Mouse (Mus musculus) CH12.LX (cell line): ENCODE data around the gene Grcc10. TPM values are rescaled to one million over a fixed set of nuclear protein-coding genes. Genes with fewer than 3 reads are reported as not detected.

Source experiments
- DNase-seq: peaks from one replicate; pipeline ENCODE4 v3.0.0-alpha.2; 2013; ENCODE audit errors: extremely low read depth
- H3K27ac ChIP-seq: 2 replicates; pipeline ENCODE4 v1.5.1; 2012; ENCODE audit warnings: low read depth, mild to moderate bottlenecking, control low read depth, moderate library complexity; ENCODE audit not compliant: insufficient read depth
- H3K27me3 ChIP-seq: replicated peaks from 2 replicates; pipeline ENCODE3; 2012; ENCODE audit warnings: inconsistent platforms
- H3K36me3 ChIP-seq, 2 experiments: replicated peaks in 1 of 2; 2 replicates each; pipeline versions ENCODE3 to v1.6.1; 2012; ENCODE audit warnings: inconsistent platforms in 1 of 2, low read length in 1 of 2, mild to moderate bottlenecking in 1 of 2, mixed read lengths in 1 of 2, moderate library complexity in 1 of 2; ENCODE audit not compliant: control insufficient read depth in 1 of 2, insufficient read depth in 1 of 2
- H3K4me1 ChIP-seq, 2 experiments: 2 replicates each; pipeline ENCODE4 v1.6.1; 2012; ENCODE audit warnings: inconsistent platforms in 1 of 2, moderate library complexity in 1 of 2; ENCODE audit not compliant: insufficient read depth in 2 of 2, control insufficient read depth in 1 of 2
- H3K4me2 ChIP-seq: 2 replicates; pipeline ENCODE4 v1.6.1; 2012; ENCODE audit warnings: low read depth, mild to moderate bottlenecking, control low read depth; ENCODE audit not compliant: poor library complexity, insufficient read depth, severe bottlenecking
- H3K4me3 ChIP-seq, 3 experiments: fragments of 150-350 bp in 1 of 3; sonication (generic) in 1 of 3; replicated peaks in 1 of 3; 2 replicates each; pipeline versions ENCODE3 to v1.5.1; 2011 to 2012; ENCODE audit warnings: low read depth in 2 of 3, low read length in 2 of 3, mild to moderate bottlenecking in 2 of 3, moderate library complexity in 2 of 3, control low read depth in 1 of 3, improper control_type of control experiment in 1 of 3, inconsistent platforms in 1 of 3, mixed read lengths in 1 of 3; ENCODE audit not compliant: poor library complexity in 1 of 3
- H3K79me2 ChIP-seq: replicated peaks from 2 replicates; pipeline ENCODE4 v1.6.1; 2012; ENCODE audit warnings: mild to moderate bottlenecking, moderate library complexity; ENCODE audit not compliant: control insufficient read depth, poor library complexity, insufficient read depth, severe bottlenecking; ENCODE audit errors: extremely low read depth
- H3K9ac ChIP-seq: 2 replicates; pipeline ENCODE4 v1.6.1; 2012; ENCODE audit warnings: low read depth, mild to moderate bottlenecking, control low read depth, moderate library complexity; ENCODE audit not compliant: insufficient read depth
- H3K9me3 ChIP-seq: replicated peaks from 2 replicates; pipeline ENCODE3; 2012; ENCODE audit warnings: low read length, inconsistent platforms, mixed read lengths
- CTCF ChIP-seq, 2 experiments: IDR thresholded peaks in 1 of 2; conservative IDR thresholded peaks in 1 of 2; 2 replicates each; pipeline ENCODE4 v1.5.1; 2011 to 2012; ENCODE audit warnings: low read depth in 2 of 2, low read length in 2 of 2, improper control_type of control experiment in 1 of 2, inconsistent platforms in 1 of 2, mild to moderate bottlenecking in 1 of 2, moderate library complexity in 1 of 2
- ETS1 ChIP-seq: conservative IDR thresholded peaks from 2 replicates; pipeline ENCODE4 v1.6.1; 2012; ENCODE audit warnings: low read depth, mild to moderate bottlenecking, inconsistent platforms, low read length, improper control_type of control experiment, moderate library complexity
- GABPA ChIP-seq: IDR thresholded peaks from 2 replicates; pipeline ENCODE4 v1.6.1; 2012; ENCODE audit warnings: low read depth, low read length, improper control_type of control experiment, inconsistent platforms; ENCODE audit not compliant: insufficient replicate concordance
- HCFC1 ChIP-seq: IDR thresholded peaks from 2 replicates; pipeline ENCODE4 v1.6.1; 2012; ENCODE audit warnings: low read depth, mild to moderate bottlenecking, inconsistent platforms, low read length, improper control_type of control experiment
- IRF4 ChIP-seq: IDR thresholded peaks from 2 replicates; pipeline ENCODE4 v1.6.1; 2014; ENCODE audit warnings: low read depth, mild to moderate bottlenecking, inconsistent platforms, low read length, improper control_type of control experiment
- JUN ChIP-seq: IDR thresholded peaks from 2 replicates; pipeline ENCODE4 v1.6.1; 2011; ENCODE audit warnings: low read depth, mild to moderate bottlenecking, low read length, improper control_type of control experiment, moderate library complexity; ENCODE audit not compliant: insufficient read depth
- JUND ChIP-seq: conservative IDR thresholded peaks from 2 replicates; pipeline ENCODE4 v1.6.1; 2011; ENCODE audit warnings: low read depth, low read length, improper control_type of control experiment
- KAT2A ChIP-seq: IDR thresholded peaks from 2 replicates; pipeline ENCODE4 v1.6.1; 2012; ENCODE audit warnings: low read length, improper control_type of control experiment, inconsistent platforms; ENCODE audit not compliant: insufficient replicate concordance
- MAX ChIP-seq: IDR thresholded peaks from 2 replicates; pipeline ENCODE4 v1.6.1; 2011; ENCODE audit warnings: low read length, improper control_type of control experiment
- MYC ChIP-seq: IDR thresholded peaks from 2 replicates; pipeline ENCODE4 v1.6.1; 2011; ENCODE audit warnings: low read depth, mild to moderate bottlenecking, improper control_type of control experiment, low read length
- NRF1 ChIP-seq: IDR thresholded peaks from 2 replicates; pipeline ENCODE4 v1.6.1; 2014; ENCODE audit warnings: low read depth, mild to moderate bottlenecking, inconsistent platforms, low read length, improper control_type of control experiment, moderate library complexity
- PAX5 ChIP-seq: IDR thresholded peaks from 2 replicates; pipeline ENCODE4 v1.6.1; 2012; ENCODE audit warnings: low read length, inconsistent platforms, mixed read lengths
- POLR2A ChIP-seq: IDR thresholded peaks from 2 replicates; pipeline ENCODE4 v1.6.1; 2011; ENCODE audit warnings: low read depth, mild to moderate bottlenecking, improper control_type of control experiment, low read length
- RAD21 ChIP-seq: IDR thresholded peaks from 2 replicates; pipeline ENCODE4 v1.6.1; 2011; ENCODE audit warnings: low read depth, mild to moderate bottlenecking, low read length, improper control_type of control experiment, moderate library complexity
- SIN3A ChIP-seq: IDR thresholded peaks from 2 replicates; pipeline ENCODE4 v1.6.1; 2012; ENCODE audit warnings: low read length, improper control_type of control experiment, inconsistent platforms
- SMC3 ChIP-seq: IDR thresholded peaks from 2 replicates; pipeline ENCODE4 v1.6.1; 2011; ENCODE audit warnings: low read depth, low read length, improper control_type of control experiment
- TCF12 ChIP-seq: IDR thresholded peaks from 2 replicates; pipeline ENCODE4 v1.6.1; 2014; ENCODE audit warnings: low read depth, mild to moderate bottlenecking, inconsistent platforms, low read length, improper control_type of control experiment
- USF1 ChIP-seq: IDR thresholded peaks from 2 replicates; pipeline ENCODE4 v1.6.1; 2014; ENCODE audit warnings: low read depth, mild to moderate bottlenecking, inconsistent platforms, low read length, improper control_type of control experiment
- ZC3H11A ChIP-seq: IDR thresholded peaks from 2 replicates; pipeline ENCODE4 v1.6.1; 2012; ENCODE audit warnings: low read depth, mild to moderate bottlenecking, inconsistent platforms, low read length, improper control_type of control experiment
- ZMIZ1 ChIP-seq: IDR thresholded peaks from 2 replicates; pipeline ENCODE4 v1.6.1; 2012; ENCODE audit warnings: low read depth, mild to moderate bottlenecking, inconsistent platforms, low read length, improper control_type of control experiment
- dilution Hi-C: fragments of 300-500 bp; cut with MboI; formaldehyde crosslinking; loops from 2 replicates; pipeline ENCODE4 v1.14.3; 2020; ENCODE audit warnings: low sequenced_read_pairs; ENCODE audit not compliant: extremely low pct_unique_long_range_greater_than_20kb, extremely low pct_ligation_motif_present
- in situ Hi-C: fragments of 300-500 bp; cut with MboI; formaldehyde crosslinking; loops from 3 replicates; pipeline ENCODE4 v1.14.3; 2019; ENCODE audit warnings: low sequenced_read_pairs, low pct_ligation_motif_present, low pct_unique_long_range_greater_than_20kb, mixed read lengths
- polyA plus RNA-seq: library from polyadenylated mRNA; unstranded; fragments of >175 nt; gene quantifications from 2 replicates; pipeline ENCODE4 v1.2.1, GENCODE M21; 2012; ENCODE audit warnings: low read depth; ENCODE audit not compliant: insufficient read length
- total RNA-seq, 2 experiments: library from RNA; depleted of rRNA; stranded (reverse); fragments of 300-350 nt in 1 of 2; fragments of >200 nt in 1 of 2; gene quantifications; 2 replicates each; pipeline ENCODE4 v1.2.3; 2012 to 2014

Grcc10 gene
- total and polyA plus RNA-seq, 3 experiments: 64.3 to 197 (median 88.4) TPM

DNA sequence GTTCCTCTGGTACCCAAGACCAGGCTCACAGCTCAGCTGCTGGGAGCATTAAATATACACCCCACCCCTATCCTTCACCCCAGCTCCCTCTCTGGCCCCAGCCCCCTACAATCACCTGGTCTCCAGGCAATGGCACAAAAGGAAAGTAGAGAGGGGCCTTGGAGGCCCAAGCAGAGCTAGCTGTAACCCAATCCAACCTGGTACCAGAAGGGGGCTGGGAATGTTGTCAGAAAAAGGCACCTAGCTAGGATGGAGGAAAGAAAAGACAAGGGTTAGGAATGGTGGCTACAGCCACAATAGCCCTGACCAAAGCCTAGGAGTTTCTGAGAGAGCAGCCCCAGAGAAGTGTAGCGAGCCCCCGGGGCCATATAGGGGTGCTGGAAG is 17.7 kb upstream of the Grcc10 start:
- Histone ChIP-seq H3K9me3 (no peaks in the 10 kb centered on the region), H3K27ac (no peak overlapping the region), H3K4me1 (peaks cover 5 to 39% of the 10 kb centered on the region in 2 experiments), H3K4me2 (peak overlapping the region; percentile 79), H3K4me3 (peak overlapping the region in 1 of 3 experiments; percentile 12), H3K79me2 (peaks cover 6% of the 10 kb centered on the region; the same call in 1 of the 2 replicates), H3K9ac (peak overlapping the region; percentile 65), H3K36me3 (peaks cover 16 to 44% of the 10 kb centered on the region in 2 experiments), H3K27me3 (no peaks in the 10 kb centered on the region)
- in situ Hi-C loops (no loop called here), dilution Hi-C loops (no loop called here)
- DNase-seq: no peak
- TF ChIP-seq GABPA: no peak
- no peak for TF ChIP-seq TCF12
- TF ChIP-seq POLR2A: no peak
- TF ChIP-seq ZC3H11A: no peak

DNA sequence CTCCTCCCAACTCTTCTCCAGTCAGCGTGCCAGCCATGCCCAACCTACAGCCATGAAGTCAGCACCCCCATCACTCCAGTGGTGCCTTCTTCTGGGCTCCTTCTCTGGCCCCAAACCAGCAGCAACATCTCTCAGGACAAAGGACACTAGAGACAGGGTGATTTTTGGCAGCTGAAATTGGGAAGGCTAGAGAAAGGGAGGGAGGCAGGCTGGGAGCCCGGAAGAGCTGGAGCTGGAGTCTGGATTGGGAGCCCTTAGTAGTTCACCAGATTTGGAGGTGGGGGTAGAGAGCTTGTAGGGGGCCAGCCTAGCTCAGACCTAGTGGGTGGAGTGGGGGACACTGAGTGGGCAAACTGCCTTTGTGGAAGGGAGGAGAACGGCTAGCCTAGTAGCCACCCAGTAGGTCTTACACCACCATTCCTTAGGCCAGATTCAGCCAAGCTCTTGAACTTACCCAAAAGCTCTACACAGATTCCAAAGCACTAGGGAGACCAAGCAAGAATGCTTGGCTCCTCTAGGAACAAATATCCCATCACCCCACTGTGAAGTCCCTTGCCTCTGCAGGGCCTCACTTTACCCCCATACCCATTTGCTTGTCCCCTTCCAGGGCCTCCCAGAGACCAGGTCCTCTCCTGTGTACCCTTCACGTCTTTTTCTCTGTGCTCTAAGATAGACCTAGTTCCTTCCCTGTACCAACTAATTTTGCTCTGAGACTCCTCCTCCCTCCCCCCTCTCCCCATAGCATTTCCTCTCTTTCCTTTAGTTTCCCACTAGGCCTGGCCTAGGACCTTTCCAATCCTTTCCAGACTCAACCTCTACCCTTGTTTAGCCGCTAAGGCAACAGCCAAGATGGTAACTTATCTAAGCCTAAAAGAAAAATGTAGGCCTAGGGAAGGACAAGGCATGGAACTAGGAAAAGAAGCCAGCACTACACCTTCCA is 17.0 kb upstream of the Grcc10 start:
- no peaks in the 10 kb centered on the region for H3K9me3 ChIP-seq
- H3K27me3 ChIP-seq: no peaks in the 10 kb centered on the region
- in situ Hi-C loops: no loop called here
- no peak overlapping the region for H3K4me3 ChIP-seq
- DNase-seq: no peak
- H3K36me3 ChIP-seq: peaks cover 14 to 42% of the 10 kb centered on the region in 2 experiments
- peak overlapping the region; percentile 95 for H3K9ac ChIP-seq
- no peak for TF ChIP-seq RAD21
- TF ChIP-seq, all 38 proteins: peak for 0
- Histone ChIP-seq H3K79me2 (peaks cover 6% of the 10 kb centered on the region; the same call in 1 of the 2 replicates), H3K4me1 (peaks cover 5 to 39% of the 10 kb centered on the region in 2 experiments), H3K27ac (no peak overlapping the region), H3K4me2 (0 out of 2 replicates have a peak overlapping the region, but pooled peaks have one; percentile 16)
- dilution Hi-C loops: no loop called here

DNA sequence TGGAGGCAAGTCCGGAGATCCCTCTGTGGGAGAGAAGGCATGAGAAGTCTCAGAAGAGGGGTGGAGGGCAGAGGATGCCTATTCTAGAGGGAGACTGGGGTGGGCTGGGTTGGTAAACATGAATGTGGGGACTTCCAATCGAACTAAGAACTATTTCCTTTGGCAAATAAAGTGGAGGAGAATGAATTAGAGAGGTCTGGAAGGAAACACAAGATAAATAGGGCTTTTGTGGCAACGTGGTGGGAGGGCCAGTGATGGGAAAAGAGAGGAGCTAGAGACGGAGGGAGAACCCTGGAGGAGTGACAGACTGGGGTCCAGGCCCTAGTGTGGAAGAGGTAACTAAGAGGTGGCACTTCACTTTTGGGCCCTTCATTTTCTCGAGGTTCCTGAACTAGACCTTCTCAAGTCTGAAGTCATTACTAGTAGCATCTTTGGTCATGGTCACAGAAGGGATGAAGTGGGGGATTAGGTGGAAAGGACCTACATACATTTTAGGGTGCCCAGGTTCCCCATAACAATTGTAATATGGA is 16.2 kb upstream of the Grcc10 start:
- dilution Hi-C loops: no loop called here
- Histone ChIP-seq H3K79me2 (peaks cover 6% of the 10 kb centered on the region; the same call in 1 of the 2 replicates), H3K4me2 (peak overlapping the region; percentile 78), H3K36me3 (peaks cover 8 to 41% of the 10 kb centered on the region in 2 experiments), H3K27me3 (no peaks in the 10 kb centered on the region), H3K4me3 (peak overlapping the region; percentile 66 to 95 (median 68)), H3K4me1 (peaks cover 5 to 39% of the 10 kb centered on the region in 2 experiments), H3K27ac (no peak overlapping the region), H3K9me3 (no peaks in the 10 kb centered on the region), H3K9ac (peak overlapping the region; percentile 95)
- no peak for TF ChIP-seq JUND
- TF ChIP-seq ZMIZ1: no peak
- no peak for TF ChIP-seq IRF4
- no peak for TF ChIP-seq MAX
- TF ChIP-seq ETS1: no peak
- no peak for TF ChIP-seq USF1
- TF ChIP-seq SMC3: no peak
- no peak for TF ChIP-seq MYC
- TF ChIP-seq PAX5: no peak
- no peak for TF ChIP-seq KAT2A
- no peak for TF ChIP-seq CTCF (conservative IDR thresholded peaks at IDR 0.05 in 1 of 2, IDR thresholded peaks at IDR 0.05 in 1 of 2; ENCODE audit: low read depth in 2 of 2, low read length in 2 of 2)
- no peak for TF ChIP-seq RAD21
- no peak for TF ChIP-seq JUN
- no peak for TF ChIP-seq SIN3A
- TF ChIP-seq NRF1: no peak
- TF ChIP-seq TCF12: no peak
- TF ChIP-seq HCFC1: no peak
- DNase-seq: no peak
- in situ Hi-C loops: no loop called here
